ENCODE assay signal across 9 mouse cellular contexts in the genomic region with DNA sequence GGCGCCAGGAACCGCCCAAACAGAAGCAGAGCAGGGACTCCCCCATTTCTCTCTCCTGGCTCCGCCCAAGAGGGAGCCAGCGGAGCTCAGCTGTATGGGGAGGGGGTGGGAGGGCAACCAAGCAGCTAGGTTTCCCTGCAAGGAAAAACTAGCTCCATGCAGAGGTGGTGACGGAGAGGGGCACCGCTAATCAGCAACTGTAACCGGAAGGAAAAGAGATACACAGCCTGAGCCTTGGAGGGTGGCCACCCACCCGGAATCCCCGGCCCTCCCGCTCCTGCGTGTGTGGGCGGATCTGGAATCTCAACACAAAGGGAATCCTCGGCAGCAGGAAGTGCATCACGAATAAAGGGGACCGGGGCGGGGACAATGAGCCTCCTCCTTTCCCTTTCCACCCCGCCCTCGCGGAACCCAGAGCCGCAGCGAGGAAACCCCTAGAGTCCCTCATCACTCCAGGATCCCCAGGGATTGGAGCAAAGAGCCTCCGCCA. TPM values are rescaled to one million over a fixed set of nuclear protein-coding genes. Genes with fewer than 3 reads are reported as not detected.
DNase-seq lines count a peak whose midpoint lies in the region; ATAC-seq and TF ChIP-seq lines count a peak whose summit lies in the region.
"Had no signal": no experiment of that assay in that cellular context is flagged by ENCODE, and none has a peak within 500 bp of the region (broad histone marks: within the 10 kb centered on the region; RNA-seq: fewer than 3 reads in every experiment).

No protein-coding gene starts in this region.

- no peak overlapping the region for H3K27ac ChIP-seq in cortical plate, adult 2 months (ENCODE audit: insufficient read depth, low read length)
- H3K27ac ChIP-seq in heart, adult 2 months = no peak overlapping the region

- 1% methylated on average over 22 of the region's 22 CpGs for WGBS in heart, adult 2 months

- TF ChIP-seq POLR2A in cortical plate, adult 2 months (IDR thresholded peaks at IDR 0.05; ENCODE audit: extremely low read depth, insufficient read depth, low read length) = no peak
- TF ChIP-seq POLR2A in heart, adult 2 months (IDR thresholded peaks at IDR 0.05; ENCODE audit: insufficient read depth, low read depth, low read length) = no peak

- peaks cover 2% of the 10 kb centered on the region; the same call in 1 of the 2 replicates for H3K27me3 ChIP-seq in heart, adult 2 months (ENCODE audit: control insufficient read depth, insufficient read depth, low read length)

- H3K4me3 ChIP-seq in cortical plate, adult 2 months (ENCODE audit: insufficient read depth, low read length) = peak overlapping the region; percentile 49
- 0 out of 2 replicates have a peak overlapping the region, but pooled peaks have one; percentile 16 for H3K4me3 ChIP-seq in heart, adult 2 months
- H3K4me3 ChIP-seq: myocyte had no signal

- no peaks in the 10 kb centered on the region for H3K36me3 ChIP-seq in heart, adult 2 months (ENCODE audit: control insufficient read depth, insufficient read depth, low read length)

- ATAC-seq in cerebellum, adult (ENCODE audit: insufficient number of reproducible peaks, low FRiP score, low TSS enrichment) = peak; percentile 26; the same call in 1 of the 2 replicates
- ATAC-seq in megakaryocyte progenitor cell, adult 5-6 weeks (replicated peaks; ENCODE audit: poor library complexity) = peak; percentile 87

- intact Hi-C loops in heart, adult 2 months (cut with DNase I) = no loop called here
- intact Hi-C loops in left cerebral cortex, postnatal 36 days (cut with DNase I) = no loop called here

- no peak for TF ChIP-seq CTCF in cortical plate, adult 2 months (IDR thresholded peaks at IDR 0.05; ENCODE audit: extremely low read depth, insufficient read depth, low read length)
- TF ChIP-seq CTCF in heart, adult 2 months (IDR thresholded peaks at IDR 0.05) = no peak

- no peak for DNase-seq in cerebellum, adult 11 months
- DNase-seq in heart, adult 2 months = peak; percentile 18 to 20
- peak; percentile 22 for DNase-seq in kidney, adult 18-20 months
- DNase-seq in left cerebral cortex, postnatal 36 days (ENCODE audit: low spot score in 2 of 2) = peak; percentile 67 to 68
- peak; percentile 2 for DNase-seq in spleen, postnatal 36 days (ENCODE audit: low spot score in 2 of 2)

- no peaks in the 10 kb centered on the region for H3K4me1 ChIP-seq in cortical plate, adult 2 months (ENCODE audit: control insufficient read depth, insufficient read depth, low read length)
- H3K4me1 ChIP-seq in heart, adult 2 months (ENCODE audit: control insufficient read depth, insufficient read depth, low read length) = no peaks in the 10 kb centered on the region

- no peak for TF ChIP-seq EP300 in heart, adult 2 months (IDR thresholded peaks at IDR 0.05; ENCODE audit: insufficient read depth, low read depth, low read length)

- no peak overlapping the region for H3K9ac ChIP-seq in heart, adult 2 months (ENCODE audit: low read depth, low read length)

- H3K79me2 ChIP-seq in heart, adult 2 months (replicated peaks; ENCODE audit: control insufficient read depth, insufficient read depth, low read length) = no peaks in the 10 kb centered on the region

RNA-seq across cellular contexts. Expression of gene Kcnh8, which starts 1.6 kb away (rescaled TPM):
- 0.26 and 0.31 TPM in 2 replicates for polyA plus RNA-seq in cortical plate, adult 2 months (2012; rRNA removed)
- not detected for total RNA-seq in heart, adult 2 months (2021)
- polyA plus RNA-seq in heart, adult 2 months (2012; rRNA removed) = 0.06 and 0.09 TPM in 2 replicates
- under 1 TPM; 0.62 to 0.95 TPM for total RNA-seq in left cerebral cortex, postnatal 36 days (2021)
- total RNA-seq in megakaryocyte progenitor cell, adult 5-6 weeks (2015) = not detected in 2 replicates
- not detected in 2 replicates for total RNA-seq in megakaryocyte progenitor cell, adult 5-6 weeks (2017)
- polyA plus RNA-seq: myocyte had no signal
